Mouse (Mus musculus) adipose tissue, adult 10 weeks (tissue): ENCODE results near the gene 2810021J22Rik. TPM values are rescaled to one million over a fixed set of nuclear protein-coding genes. Genes with fewer than 3 reads are reported as not detected.

ENCODE experiments used
- polyA plus RNA-seq: library from polyadenylated mRNA; stranded (reverse); fragments of 350-450 nt; fragmentation: Illumina TruSeq; extraction: RNeasy Lipid Tissue Mini Kit (QIAGEN cat#74804); gene quantifications from one replicate; pipeline ENCODE4 v1.2.3, GENCODE M21; 2014; ENCODE audit warnings: low read depth, low replicate concordance

The 2810021J22Rik gene
- polyA plus RNA-seq: 8.6 TPM

DNA sequence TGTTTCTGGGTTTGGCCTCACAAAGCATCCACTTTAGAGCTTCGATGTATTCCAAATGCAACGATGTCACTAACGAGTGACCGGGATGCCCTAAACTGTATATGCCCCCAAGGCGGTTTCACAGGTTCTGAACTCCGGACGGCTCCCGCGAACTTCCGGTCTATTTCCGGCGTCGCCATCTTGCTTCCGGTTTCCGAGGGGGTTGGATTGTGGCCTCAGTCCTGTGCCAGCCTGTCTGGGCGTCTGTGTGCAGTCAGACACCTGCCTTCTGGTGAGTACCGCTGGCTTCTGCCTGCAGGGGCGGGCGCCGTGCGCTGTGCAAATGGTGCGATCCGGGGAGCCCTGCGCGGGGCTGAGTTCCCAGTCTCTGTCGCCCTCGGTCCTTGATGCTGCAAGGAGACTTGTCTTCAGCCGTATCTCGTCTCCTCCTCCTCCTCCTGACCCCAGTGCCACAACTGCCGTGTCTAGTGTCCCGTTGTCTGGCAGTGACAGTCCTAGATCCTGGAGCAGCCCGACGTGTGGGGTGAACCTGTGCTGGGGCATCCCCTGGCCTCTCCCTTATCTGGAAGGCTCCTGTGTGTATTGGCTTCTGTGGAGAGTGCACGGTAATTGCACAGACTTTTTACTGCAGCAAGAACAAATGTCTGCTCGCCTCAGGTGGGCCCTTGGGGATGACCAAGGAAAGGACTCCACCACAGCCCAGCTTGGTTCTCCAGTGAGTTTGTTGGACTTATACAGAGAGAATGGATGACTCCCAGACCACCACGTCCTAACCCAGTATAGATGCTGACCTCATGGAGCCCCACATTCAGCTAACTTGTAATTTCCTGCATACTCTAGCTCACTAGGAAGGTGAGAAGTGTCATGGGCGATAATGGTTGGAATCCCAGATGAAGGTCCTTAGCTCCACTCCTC is at the start of gene 2810021J22Rik:
TSS of gene 2810021J22Rik (plus strand) at position 178 of the 915 bp plus-strand sequence.

DNA sequence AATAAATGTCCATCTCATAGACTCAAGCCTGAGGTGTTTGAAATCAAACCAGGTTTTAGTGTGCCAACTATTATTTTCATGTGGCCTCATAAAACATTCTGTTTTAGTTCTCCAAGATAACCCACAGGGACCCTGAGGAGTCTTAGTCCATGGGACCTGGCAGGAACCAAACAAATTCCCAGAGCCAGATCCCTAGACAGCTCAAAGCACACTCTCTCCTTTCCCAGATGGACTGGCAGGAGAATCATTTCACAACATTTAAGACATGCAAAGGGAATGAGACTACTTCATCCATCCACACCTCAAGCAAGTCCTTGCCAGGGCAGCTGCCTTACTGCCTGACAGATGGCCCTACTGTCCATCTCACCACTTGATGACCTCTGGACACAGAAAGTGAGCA is 38.1 kb upstream of the 2810021J22Rik start, which contains the start of gene Olfr312:
TSS of gene Olfr312 (plus strand) at position 301 of the 400 bp plus-strand sequence.

DNA sequence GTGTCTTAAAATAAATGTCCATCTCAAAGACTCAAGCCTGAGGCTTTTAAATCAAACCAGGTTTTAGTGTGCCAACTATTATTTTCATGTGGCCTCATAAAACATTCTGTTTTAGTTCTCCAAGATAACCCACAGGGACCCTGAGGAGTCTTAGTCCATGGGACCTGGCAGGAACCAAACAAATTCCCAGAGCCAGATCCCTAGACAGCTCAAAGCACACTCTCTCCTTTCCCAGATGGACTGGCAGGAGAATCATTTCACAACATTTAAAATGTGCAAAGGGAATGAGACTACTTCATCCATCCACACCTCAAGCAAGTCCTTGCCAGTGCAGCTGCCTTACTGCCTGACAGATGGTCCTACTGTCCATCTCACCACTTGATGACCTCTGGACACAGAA is 28.1 kb upstream of the 2810021J22Rik start, which contains the start of gene Olfr311:
TSS of gene Olfr311 (plus strand) at position 301 of the 400 bp plus-strand sequence.

DNA sequence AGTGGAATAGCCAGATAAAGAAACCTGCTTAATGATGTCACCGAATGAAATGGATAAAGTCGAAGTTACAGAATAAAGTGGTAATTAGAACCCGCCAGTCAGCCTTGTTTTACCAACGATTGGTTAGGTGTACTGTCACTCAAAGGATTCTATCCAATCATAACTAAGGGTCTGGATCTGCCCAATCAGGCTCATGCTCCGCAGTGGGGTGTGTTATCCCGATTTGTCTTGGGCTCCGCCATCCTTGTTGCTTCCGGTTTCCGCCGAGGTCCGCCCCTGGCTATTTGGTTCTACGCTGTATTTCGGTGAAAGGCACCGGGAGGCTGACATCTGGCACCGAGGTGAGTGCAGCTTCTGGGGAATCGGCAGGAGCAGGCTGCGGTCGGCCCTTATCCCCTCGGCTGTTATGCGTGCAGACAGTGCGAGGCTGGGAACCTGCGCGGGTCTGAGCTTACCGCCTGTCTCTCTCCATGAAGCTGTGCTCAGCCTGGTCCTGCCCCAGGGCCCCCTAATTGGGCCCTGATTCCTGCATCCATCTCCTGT is 20.0 kb upstream of the 2810021J22Rik start, which contains the start of gene Gm12258:
TSS of gene Gm12258 (plus strand) at position 240 of the 543 bp plus-strand sequence.

DNA sequence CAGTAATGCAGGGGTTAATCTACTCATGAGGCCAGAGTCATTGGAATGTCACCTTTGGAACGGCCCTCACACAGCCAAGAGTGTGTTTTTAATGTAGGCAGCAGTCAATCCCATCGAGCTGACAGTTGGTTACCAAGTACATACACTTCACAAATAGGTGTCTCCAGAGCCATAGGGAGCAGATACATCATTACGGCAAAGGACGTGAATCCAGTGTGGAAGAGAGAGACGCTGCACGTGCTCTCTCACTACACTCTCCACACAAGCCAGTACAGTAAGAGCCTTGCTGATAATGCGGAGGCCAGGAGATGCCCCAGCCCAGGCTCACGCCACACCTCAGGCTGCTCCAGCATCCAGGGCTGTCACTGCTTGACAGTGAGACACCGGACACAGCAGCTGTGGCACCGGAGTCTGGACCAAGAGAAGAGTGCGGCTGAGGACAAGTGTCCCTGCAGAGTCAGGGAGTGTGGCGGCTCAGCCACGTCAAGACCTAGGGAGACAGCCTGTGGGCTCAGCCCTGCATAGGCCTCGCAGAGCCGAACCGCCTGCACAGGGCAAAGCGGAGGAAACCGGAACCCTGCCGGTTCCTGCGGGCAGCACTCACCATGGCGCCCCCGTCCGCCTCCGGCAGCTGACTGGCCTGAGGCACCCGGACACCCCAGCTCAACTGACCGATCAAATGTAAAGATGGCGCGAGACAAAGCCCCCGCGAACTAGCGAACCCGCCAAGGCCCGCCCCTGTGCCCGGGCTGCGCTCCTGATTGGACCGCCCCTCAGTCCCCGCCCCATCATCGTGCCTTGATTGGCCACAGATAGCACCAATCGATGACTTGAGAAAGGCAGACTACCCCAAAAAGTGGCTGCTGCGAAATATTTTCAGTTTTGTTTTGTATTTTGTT is 36.7 kb downstream of the 2810021J22Rik start, which contains the start of gene Zfp39:
TSS of gene Zfp39 (minus strand) at position 715 of the 899 bp plus-strand sequence.

DNA sequence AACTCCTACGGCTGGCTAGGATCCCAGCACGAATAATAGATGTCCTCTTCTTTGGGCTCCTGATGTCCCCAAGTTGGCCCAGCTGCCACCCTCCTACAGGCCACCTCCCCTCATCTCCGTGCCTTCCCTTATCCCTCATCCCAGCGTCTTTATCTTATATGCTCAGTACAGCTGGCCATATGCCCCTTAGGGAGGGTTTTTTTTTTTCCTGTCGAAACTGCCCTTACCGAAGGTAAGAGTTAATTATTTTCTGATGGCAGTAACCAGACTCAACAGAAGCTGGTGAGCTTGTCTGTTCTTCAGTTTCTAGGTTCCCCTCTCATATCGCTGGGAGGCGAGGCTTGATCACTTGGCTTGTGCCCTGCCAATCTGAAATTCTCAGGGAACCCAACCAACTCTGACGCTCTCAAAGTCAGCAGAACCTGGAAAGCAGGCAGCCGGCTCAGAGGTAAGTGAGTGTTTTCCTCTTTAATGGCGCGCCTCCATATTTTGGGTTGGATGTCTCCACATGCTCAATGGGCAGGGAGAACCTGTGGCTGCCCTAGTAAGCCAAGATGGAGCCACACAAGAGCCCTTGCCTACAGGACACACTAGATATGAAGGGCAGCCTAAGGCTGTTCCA is 50.8 kb downstream of the 2810021J22Rik start, which contains the start of gene Btnl10:
TSS of gene Btnl10 (plus strand) at position 164 of the 622 bp plus-strand sequence.

Other genes starting within 250 kb of the 2810021J22Rik start
- not detected for gene Olfr323, start 236.7 kb upstream of the 2810021J22Rik start, polyA plus RNA-seq
- not detected for gene Trim58, start 226.8 kb upstream of the 2810021J22Rik start, polyA plus RNA-seq
- gene Olfr322, start 208.4 kb upstream of the 2810021J22Rik start, polyA plus RNA-seq: not detected
- not detected for gene Olfr320, start 186.1 kb upstream of the 2810021J22Rik start, polyA plus RNA-seq
- not detected for gene Olfr319, start 168.1 kb upstream of the 2810021J22Rik start, polyA plus RNA-seq
- gene Olfr318, start 143.2 kb upstream of the 2810021J22Rik start, polyA plus RNA-seq: not detected
- gene Olfr317, start 128.0 kb upstream of the 2810021J22Rik start, polyA plus RNA-seq: not detected
- gene Olfr316, start 114.5 kb upstream of the 2810021J22Rik start, polyA plus RNA-seq: not detected
- gene Olfr315, start 94.0 kb upstream of the 2810021J22Rik start, polyA plus RNA-seq: not detected
- gene Olfr314, start 84.3 kb upstream of the 2810021J22Rik start, polyA plus RNA-seq: not detected
- 14.7 TPM for gene Fam183b, start 65.3 kb upstream of the 2810021J22Rik start, polyA plus RNA-seq
- gene Olfr313, start 52.2 kb upstream of the 2810021J22Rik start, polyA plus RNA-seq: not detected
- gene Olfr312, start 38.0 kb upstream of the 2810021J22Rik start, polyA plus RNA-seq: not detected
- not detected for gene Olfr311, start 28.0 kb upstream of the 2810021J22Rik start, polyA plus RNA-seq
- gene Gm12258, start 20.1 kb upstream of the 2810021J22Rik start, polyA plus RNA-seq: 8.7 TPM
- 6.2 TPM for gene Zfp39, start 37.0 kb downstream of the 2810021J22Rik start, polyA plus RNA-seq
- gene Btnl10, start 50.7 kb downstream of the 2810021J22Rik start, polyA plus RNA-seq: 0.21 TPM
- 80.5 TPM for gene Rnf187, start 71.7 kb downstream of the 2810021J22Rik start, polyA plus RNA-seq
- 1.9 TPM for gene Hist3h2ba, start 81.7 kb downstream of the 2810021J22Rik start, polyA plus RNA-seq
- 13.9 TPM for gene Hist3h2a, start 87.5 kb downstream of the 2810021J22Rik start, polyA plus RNA-seq
- 2.5 TPM for gene Trim17, start 87.5 kb downstream of the 2810021J22Rik start, polyA plus RNA-seq
- 24.7 TPM for gene Trim11, start 110.9 kb downstream of the 2810021J22Rik start, polyA plus RNA-seq